Mouse (Mus musculus) midbrain, embryonic 16.5 days (tissue): ENCODE measurements around the gene Trim14. TPM values are rescaled to one million over a fixed set of nuclear protein-coding genes. Genes with fewer than 3 reads are reported as not detected.

Experiments
- ATAC-seq: fragments of 200-750 bp; cut with Nextera tagmentation; 2 replicates; pipeline ENCODE4 v1.8.0; 2017; ENCODE audit warnings: moderate TSS enrichment
- H3K27ac ChIP-seq: fragments of 300-500 bp; sonication (generic); 2 replicates; pipeline ENCODE4 v1.5.1; 2014; ENCODE audit warnings: mild to moderate bottlenecking, low read length, mixed read lengths
- H3K27me3 ChIP-seq: fragments of 300-500 bp; sonication (generic); 2 replicates; pipeline ENCODE4 v1.6.1; 2014; ENCODE audit warnings: low read depth, low read length, mixed read lengths; ENCODE audit not compliant: control insufficient read depth, insufficient read depth
- H3K36me3 ChIP-seq: fragments of 300-500 bp; sonication (generic); 2 replicates; pipeline ENCODE4 v1.6.1; 2014; ENCODE audit warnings: mild to moderate bottlenecking, low read length, moderate library complexity, mixed read lengths; ENCODE audit not compliant: control insufficient read depth, insufficient read depth
- H3K4me1 ChIP-seq: fragments of 300-500 bp; sonication (generic); 2 replicates; pipeline ENCODE4 v1.6.1; 2014; ENCODE audit warnings: mild to moderate bottlenecking, low read length, mixed read lengths; ENCODE audit not compliant: control insufficient read depth, insufficient read depth
- H3K4me2 ChIP-seq: fragments of 300-500 bp; sonication (generic); 2 replicates; pipeline ENCODE4 v1.6.1; 2014; ENCODE audit warnings: mild to moderate bottlenecking, low read length, mixed read lengths
- H3K4me3 ChIP-seq: fragments of 300-500 bp; sonication (generic); 2 replicates; pipeline ENCODE4 v1.5.1; 2014; ENCODE audit warnings: low read depth, mild to moderate bottlenecking, low read length, moderate library complexity, mixed read lengths
- H3K9ac ChIP-seq: fragments of 300-500 bp; sonication (generic); 2 replicates; pipeline ENCODE4 v1.6.1; 2014; ENCODE audit warnings: low read depth, low read length, mixed read lengths
- H3K9me3 ChIP-seq: fragments of 300-500 bp; sonication (generic); replicated peaks from 2 replicates; pipeline ENCODE4 v1.6.1; 2014; ENCODE audit warnings: mild to moderate bottlenecking, low read length, mixed read lengths; ENCODE audit not compliant: control insufficient read depth, poor library complexity, severe bottlenecking
- WGBS: fragments of 180-500 bp; shearing (Covaris S2); extraction: QIAGEN DNeasy Blood & Tissue Kit; methylation state at CpG from one replicate; pipeline ENCODE4 v1.1.7; 2014; 5-methylcytosine and 5-hydroxymethylcytosine counted together
- polyA plus RNA-seq: library from polyadenylated mRNA; unstranded; fragments of >200 nt; fragmentation: Nextera tagmentation; extraction: Ambion mirVana; gene quantifications from 2 replicates; pipeline ENCODE4 v1.2.1, GENCODE M21; 2015

The Trim14 gene
- polyA plus RNA-seq, 1 experiment from 2014 or later, result 0.95 TPM

- peaks cover 5% of the 10 kb centered on the region for H3K4me1 ChIP-seq
- no peaks in the 10 kb centered on the region for H3K36me3 ChIP-seq
- H3K27ac ChIP-seq, result no peak overlapping the region
- no peaks in the 10 kb centered on the region for H3K27me3 ChIP-seq
- no peak for ATAC-seq
- no peaks in the 10 kb centered on the region for H3K9me3 ChIP-seq
- 96% methylated on average over 5 of the region's 5 CpGs for WGBS
- H3K4me3 ChIP-seq, result no peak overlapping the region
- no peak overlapping the region for H3K4me2 ChIP-seq
- no peak overlapping the region for H3K9ac ChIP-seq
Observed at GRCm38 (mm10) chr4:46487348-46487747, 48.6 kb downstream of the Trim14 start.

DNA sequence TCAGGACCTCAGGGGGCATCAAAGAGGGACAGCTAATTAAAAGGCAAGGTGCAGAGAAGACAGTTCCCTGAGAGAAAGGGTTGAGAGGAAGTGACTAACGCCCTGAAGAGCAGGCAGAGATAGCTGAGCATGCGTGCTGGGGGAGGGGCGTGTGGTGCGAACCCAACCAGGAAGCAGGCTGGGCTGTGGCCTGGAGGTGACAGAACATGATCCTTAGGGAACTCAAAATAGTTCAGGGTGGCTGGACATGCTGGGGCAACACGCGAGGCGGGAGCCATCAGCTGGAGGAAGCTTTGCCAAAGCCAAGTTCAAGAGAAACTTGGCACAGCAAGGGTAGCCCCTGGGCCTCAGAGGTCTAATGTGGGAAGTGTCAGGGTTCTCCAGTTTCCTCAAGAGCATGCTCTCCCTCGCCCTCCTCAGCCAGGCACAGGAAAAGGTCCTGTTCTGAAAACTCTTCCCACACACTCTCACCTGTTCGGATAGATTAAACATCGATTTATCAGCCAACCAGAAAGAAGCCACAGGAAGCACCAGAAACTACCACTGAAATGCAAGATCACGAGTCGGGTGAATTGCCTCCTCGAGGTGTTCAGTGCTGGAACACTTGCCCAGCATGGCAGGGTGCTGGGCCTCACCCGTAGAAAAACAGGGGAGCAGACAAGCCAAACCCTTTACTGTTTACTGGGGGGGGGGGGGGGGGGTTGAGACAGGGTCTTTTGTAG, 50.1 kb downstream of the Trim14 start:
- H3K27me3 ChIP-seq, result no peaks in the 10 kb centered on the region
- WGBS, result 58% methylated on average over 14 of the region's 14 CpGs
- no peak overlapping the region for H3K4me3 ChIP-seq
- no peaks in the 10 kb centered on the region for H3K9me3 ChIP-seq
- no peak for ATAC-seq
- H3K9ac ChIP-seq, result no peak overlapping the region
- H3K27ac ChIP-seq, result no peak overlapping the region
- H3K36me3 ChIP-seq, result no peaks in the 10 kb centered on the region
- no peak overlapping the region for H3K4me2 ChIP-seq
- peaks cover 5% of the 10 kb centered on the region for H3K4me1 ChIP-seq

DNA sequence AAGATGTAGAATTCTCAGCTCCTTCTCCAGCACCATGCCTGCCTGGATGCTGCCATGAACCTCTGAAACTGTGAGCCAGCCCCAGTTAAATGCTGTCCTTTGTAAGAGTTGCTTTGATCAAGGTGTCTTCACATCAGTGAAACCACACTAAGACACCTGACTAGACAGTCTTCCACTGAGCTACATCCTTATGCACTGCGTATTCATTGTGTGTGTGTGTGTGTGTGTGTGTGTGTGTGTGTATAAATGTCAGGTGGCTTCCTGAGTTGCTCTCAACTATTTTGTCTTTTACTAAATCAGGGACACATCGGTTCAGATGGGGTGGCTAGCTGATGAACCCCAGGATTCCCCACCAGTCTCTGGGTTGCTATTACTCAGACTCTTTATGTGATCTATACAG, 56.9 kb downstream of the Trim14 start:
- Histone ChIP-seq H3K27ac (no peak overlapping the region), H3K4me2 (no peak overlapping the region), H3K4me1 (no peaks in the 10 kb centered on the region), H3K9me3 (no peaks in the 10 kb centered on the region), H3K4me3 (no peak overlapping the region), H3K36me3 (peaks cover 2% of the 10 kb centered on the region; the same call in 1 of the 2 replicates), H3K9ac (no peak overlapping the region), H3K27me3 (no peaks in the 10 kb centered on the region)
- ATAC-seq, result no peak
- 94% methylated on average over 2 of the region's 2 CpGs for WGBS

DNA sequence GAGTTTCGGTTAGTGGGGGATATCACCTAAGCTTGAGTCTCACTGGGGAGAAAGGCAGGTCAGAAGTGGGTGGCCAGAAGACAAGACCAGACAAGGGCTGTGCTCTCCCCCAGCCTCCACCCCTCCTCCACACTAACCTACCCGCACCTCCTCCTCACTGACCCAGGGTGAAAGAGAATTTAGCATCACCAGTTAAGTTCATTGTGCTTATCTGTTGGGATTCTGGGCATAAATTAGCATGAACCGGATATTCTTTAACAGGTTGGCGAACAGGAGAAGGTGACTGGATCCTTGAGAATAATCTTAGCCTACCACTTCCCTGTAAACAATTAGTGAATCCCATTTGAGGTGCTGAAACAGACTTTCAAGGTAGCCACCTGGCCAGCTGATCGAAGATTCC, 60.8 kb downstream of the Trim14 start:
- Histone ChIP-seq H3K4me1 (no peaks in the 10 kb centered on the region), H3K9me3 (no peaks in the 10 kb centered on the region), H3K9ac (no peak overlapping the region), H3K4me3 (no peak overlapping the region), H3K27ac (no peak overlapping the region), H3K4me2 (no peak overlapping the region), H3K27me3 (no peaks in the 10 kb centered on the region), H3K36me3 (peaks cover 19% of the 10 kb centered on the region)
- 89% methylated on average over 5 of the region's 5 CpGs for WGBS
- ATAC-seq, result no peak

GRCm38 (mm10) chr4:46465740-46466139, 70.2 kb downstream of the Trim14 start:
- no peak for ATAC-seq
- H3K36me3 ChIP-seq, result peaks cover 6% of the 10 kb centered on the region; the same call in 1 of the 2 replicates
- 87% methylated on average over 3 of the region's 3 CpGs for WGBS

GRCm38 (mm10) chr4:46463130-46463830, 72.7 kb downstream of the Trim14 start:
- 85% methylated on average over 7 of the region's 7 CpGs for WGBS
- H3K36me3 ChIP-seq, result peaks cover 6% of the 10 kb centered on the region; the same call in 1 of the 2 replicates

More at GRCm38 (mm10) chr4:46465740-46466139, 70.2 kb downstream of the Trim14 start:
- H3K4me3 ChIP-seq, result no peak overlapping the region
- H3K4me1 ChIP-seq, result no peaks in the 10 kb centered on the region
- H3K9me3 ChIP-seq, result no peaks in the 10 kb centered on the region
- no peaks in the 10 kb centered on the region for H3K27me3 ChIP-seq
- no peak overlapping the region for H3K9ac ChIP-seq
- no peak overlapping the region for H3K27ac ChIP-seq
- no peak overlapping the region for H3K4me2 ChIP-seq

DNA sequence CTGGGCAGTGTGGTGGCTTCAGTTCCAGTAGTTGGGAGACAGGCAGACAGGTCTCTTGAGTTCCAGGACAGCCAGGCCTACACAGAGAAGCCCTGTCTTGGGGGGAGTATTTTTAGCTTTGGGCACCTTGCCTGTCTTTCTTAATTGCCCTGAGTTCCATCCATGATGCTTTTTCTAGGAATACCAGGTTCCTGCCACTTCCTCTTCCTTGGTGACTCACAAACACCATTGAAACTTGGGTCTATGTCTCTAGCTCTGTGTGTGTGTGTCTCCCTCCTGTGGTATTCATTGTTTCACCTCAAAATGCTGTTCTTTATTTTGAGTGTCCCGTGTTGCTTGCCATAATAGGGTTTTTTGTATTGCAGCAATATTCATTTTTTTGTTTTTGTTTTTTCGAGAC, 77.5 kb downstream of the Trim14 start:
- no peak for ATAC-seq
- Histone ChIP-seq H3K9ac (no peak overlapping the region), H3K4me3 (no peak overlapping the region), H3K4me1 (peaks cover under 1% of the 10 kb centered on the region; the same call in 1 of the 2 replicates), H3K36me3 (no peaks in the 10 kb centered on the region; the same call in 1 of the 2 replicates), H3K9me3 (no peaks in the 10 kb centered on the region), H3K27me3 (no peaks in the 10 kb centered on the region), H3K27ac (no peak overlapping the region), H3K4me2 (no peak overlapping the region)
- WGBS, result 92% methylated on average over 2 of the region's 2 CpGs

More at GRCm38 (mm10) chr4:46463130-46463830, 72.7 kb downstream of the Trim14 start:
- no peak overlapping the region for H3K4me2 ChIP-seq
- no peak for ATAC-seq
- H3K9ac ChIP-seq, result no peak overlapping the region
- no peaks in the 10 kb centered on the region for H3K4me1 ChIP-seq
- no peak overlapping the region for H3K27ac ChIP-seq
- H3K9me3 ChIP-seq, result no peaks in the 10 kb centered on the region
- H3K27me3 ChIP-seq, result no peaks in the 10 kb centered on the region
- H3K4me3 ChIP-seq, result no peak overlapping the region

GRCm38 (mm10) chr4:46457186-46457585, 78.8 kb downstream of the Trim14 start:
- H3K4me1 ChIP-seq, result peaks cover 9% of the 10 kb centered on the region
- 95% methylated on average over 3 of the region's 3 CpGs for WGBS
- no peak for ATAC-seq

GRCm38 (mm10) chr4:46456762-46457161, 79.2 kb downstream of the Trim14 start:
- Histone ChIP-seq H3K4me3 (no peak overlapping the region), H3K27me3 (no peaks in the 10 kb centered on the region), H3K4me2 (no peak overlapping the region), H3K4me1 (peaks cover 9% of the 10 kb centered on the region), H3K36me3 (no peaks in the 10 kb centered on the region; the same call in 1 of the 2 replicates), H3K9ac (no peak overlapping the region), H3K27ac (no peak overlapping the region), H3K9me3 (no peaks in the 10 kb centered on the region)
- ATAC-seq, result no peak
- 94% methylated on average over 4 of the region's 4 CpGs for WGBS

More at GRCm38 (mm10) chr4:46457186-46457585, 78.8 kb downstream of the Trim14 start:
- Histone ChIP-seq H3K4me3 (no peak overlapping the region), H3K27me3 (no peaks in the 10 kb centered on the region), H3K27ac (no peak overlapping the region), H3K36me3 (no peaks in the 10 kb centered on the region; the same call in 1 of the 2 replicates), H3K9me3 (no peaks in the 10 kb centered on the region), H3K9ac (no peak overlapping the region), H3K4me2 (no peak overlapping the region)
